Mouse (Mus musculus) activated CD4-positive, CD25-positive, alpha-beta regulatory T cell, adult 9 weeks (primary cell): Measurements from ENCODE around the gene Plppr2. TPM values are rescaled to one million over a fixed set of nuclear protein-coding genes. Genes with fewer than 3 reads are reported as not detected.

Source experiments
- polyA plus RNA-seq: library from polyadenylated mRNA; unstranded; fragments of 100-300 nt; shearing (Covaris generic); gene quantifications from one replicate; pipeline ENCODE4 v1.2.1, GENCODE M21; 2017

Plppr2 gene
- 1.8 TPM for polyA plus RNA-seq

DNA sequence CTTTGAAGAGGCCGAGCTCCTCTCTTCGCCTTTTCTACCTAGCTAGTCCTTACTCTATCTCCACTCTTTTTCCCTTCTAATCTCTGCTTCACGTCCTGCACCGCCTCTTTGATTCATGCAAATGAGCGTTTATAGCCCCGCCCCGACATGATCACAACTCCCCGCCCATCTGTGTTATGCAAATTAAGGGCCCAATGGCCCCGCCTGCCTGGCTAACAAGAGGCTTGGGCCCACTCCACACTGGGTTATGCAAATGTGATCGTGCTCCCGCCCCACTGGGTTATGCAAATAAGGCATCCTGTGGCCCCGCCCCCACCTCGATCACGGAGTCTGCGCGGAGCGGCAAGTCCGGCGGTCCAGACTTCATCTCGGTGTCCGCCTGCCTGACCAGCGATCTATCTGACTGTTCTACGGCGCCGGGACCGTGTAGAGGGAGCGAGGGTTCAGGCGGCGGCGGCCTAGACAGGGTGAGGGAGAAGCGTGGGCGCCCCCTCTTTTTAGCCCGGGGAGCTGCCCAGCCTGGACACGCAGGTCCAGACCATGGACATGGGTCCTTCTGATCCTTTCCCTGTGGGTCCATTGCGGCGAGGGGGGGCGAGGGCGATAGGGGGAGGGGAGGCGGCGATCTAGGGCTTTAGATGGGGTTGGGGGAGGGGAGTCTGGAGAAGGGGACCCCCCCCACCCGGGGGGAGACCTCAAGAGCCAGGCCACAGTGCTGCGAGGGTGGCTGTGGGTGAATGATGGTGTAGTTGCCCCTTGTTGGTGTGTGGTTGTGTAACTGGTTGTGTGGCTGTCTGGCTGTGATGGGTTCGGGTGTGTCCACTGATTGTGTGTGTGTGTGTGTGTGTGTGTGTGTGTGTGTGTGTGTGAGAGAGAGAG is at the start of gene Plppr2:
TSS of gene Plppr2 (plus strand) at position 342 of the 879 bp plus-strand sequence.

DNA sequence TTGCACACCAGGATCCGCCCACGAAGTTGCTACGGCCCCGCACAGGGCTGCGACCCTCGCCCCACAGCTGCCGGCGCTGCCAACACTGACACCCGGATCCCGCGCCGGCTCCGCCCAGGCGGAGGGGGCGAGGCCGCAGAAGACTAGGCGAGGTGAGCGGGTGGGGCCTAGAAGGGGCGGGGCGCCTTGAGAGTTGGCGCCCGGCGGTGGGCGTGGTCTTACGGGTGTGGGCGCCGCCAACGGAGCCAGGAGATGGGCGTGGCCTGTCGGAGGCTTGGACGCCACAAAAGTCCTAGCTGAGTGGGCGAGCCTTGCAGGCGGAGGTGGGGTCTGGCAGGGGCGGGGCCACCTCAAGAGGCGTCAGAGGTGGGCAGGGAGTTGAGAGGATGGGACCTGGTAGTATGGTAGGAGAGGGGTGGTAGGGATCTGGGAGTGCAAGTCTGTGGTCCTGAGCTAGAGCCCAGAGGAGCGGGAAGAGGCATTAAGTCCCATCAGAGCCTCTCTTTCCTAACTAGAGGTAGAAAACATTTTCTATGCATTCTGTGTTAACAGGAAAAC is 18.7 kb upstream of the Plppr2 start, which contains the start of gene Rab3d:
TSS of gene Rab3d (minus strand) at position 158 of the 558 bp plus-strand sequence.

DNA sequence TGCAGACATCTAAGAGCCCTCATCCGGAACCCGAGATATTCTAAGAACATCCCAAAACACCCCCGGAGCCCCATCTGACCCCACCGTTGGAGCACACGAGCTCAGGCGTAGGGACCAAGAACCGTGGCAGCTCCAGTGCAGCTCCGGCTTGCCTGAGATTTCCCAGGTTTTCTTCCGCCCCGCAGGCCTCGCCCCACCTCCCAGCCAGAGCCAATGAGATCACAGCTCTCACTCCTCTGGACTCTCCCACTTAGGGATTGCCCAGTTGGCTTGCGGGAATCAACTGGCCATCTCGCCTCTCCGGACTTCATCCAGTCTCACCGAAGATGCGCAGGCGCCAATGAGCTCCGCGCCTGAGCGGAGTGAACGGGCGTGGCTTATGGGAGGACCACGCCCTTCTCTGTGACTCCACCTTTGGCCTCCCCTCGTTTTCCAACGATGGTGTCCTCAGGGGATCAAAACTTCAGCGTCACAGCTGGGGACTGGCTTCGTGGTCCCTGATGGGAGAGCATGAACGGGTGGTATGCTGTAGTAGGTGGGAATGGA is 9.6 kb upstream of the Plppr2 start, which contains the start of the genes Ccdc159 and Tmem205:
TSS of gene Ccdc159 (plus strand) at position 264 of the 546 bp plus-strand sequence.
TSS of gene Tmem205 (minus strand) at position 349 of the 546 bp plus-strand sequence.

DNA sequence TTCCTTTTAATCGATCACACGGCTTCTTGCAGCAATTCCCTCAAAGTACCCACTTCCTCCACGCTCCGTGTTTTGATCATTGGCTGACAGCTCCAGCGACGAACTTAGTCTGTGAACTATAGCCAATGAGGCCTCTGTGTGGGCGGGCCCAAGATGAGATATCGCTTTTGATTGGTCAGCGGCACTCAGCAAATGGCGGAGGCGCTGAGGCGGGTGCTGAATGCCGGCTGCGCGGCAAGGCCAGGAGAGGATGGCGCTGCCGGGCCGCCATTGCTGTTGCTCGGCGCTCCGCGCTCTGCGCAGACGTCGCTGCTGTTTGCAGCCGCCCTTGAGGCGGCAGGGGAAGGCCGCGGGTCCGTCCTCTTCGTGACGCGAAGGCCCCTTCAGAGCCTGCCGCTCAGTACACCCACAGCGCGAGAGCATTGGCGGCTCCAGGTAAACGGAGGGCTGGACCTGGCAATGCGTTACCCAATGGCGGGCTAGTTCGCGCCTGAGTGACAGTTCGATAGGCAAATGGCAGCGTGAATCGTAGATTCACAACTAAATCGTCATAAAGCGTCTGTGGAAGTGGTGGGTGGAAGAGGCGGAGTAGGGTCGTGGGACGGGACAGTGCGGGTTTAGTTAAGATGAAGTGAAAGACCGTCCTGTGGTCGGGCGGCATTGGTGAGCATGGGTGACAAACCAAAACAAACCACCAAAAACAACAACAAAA is 18.9 kb downstream of the Plppr2 start, which contains the start of gene Swsap1:
TSS of gene Swsap1 (plus strand) at position 186 of the 712 bp plus-strand sequence.

DNA sequence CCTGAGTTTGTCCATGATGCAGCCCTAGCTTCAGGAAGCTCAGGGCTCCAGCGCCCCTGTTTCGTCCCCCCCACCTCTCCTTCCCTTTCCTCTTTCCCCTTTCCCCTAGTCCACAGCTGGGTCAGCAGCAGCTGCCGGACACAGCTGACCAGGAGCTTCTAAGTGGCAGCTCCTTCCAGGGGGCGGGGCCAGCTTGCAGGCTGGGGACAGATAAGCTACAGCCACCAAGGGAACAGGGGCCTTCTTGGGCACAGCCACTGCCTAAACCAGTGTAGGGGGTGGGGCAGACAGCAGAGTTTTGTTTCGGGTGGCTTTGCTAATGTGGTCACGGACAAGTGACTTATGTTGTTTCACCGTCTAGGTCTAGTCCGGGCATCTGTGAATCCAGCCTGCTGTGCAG is 26.6 kb downstream of the Plppr2 start, which contains the start of gene Epor:
TSS of gene Epor (minus strand) at position 90 of the 400 bp plus-strand sequence.

DNA sequence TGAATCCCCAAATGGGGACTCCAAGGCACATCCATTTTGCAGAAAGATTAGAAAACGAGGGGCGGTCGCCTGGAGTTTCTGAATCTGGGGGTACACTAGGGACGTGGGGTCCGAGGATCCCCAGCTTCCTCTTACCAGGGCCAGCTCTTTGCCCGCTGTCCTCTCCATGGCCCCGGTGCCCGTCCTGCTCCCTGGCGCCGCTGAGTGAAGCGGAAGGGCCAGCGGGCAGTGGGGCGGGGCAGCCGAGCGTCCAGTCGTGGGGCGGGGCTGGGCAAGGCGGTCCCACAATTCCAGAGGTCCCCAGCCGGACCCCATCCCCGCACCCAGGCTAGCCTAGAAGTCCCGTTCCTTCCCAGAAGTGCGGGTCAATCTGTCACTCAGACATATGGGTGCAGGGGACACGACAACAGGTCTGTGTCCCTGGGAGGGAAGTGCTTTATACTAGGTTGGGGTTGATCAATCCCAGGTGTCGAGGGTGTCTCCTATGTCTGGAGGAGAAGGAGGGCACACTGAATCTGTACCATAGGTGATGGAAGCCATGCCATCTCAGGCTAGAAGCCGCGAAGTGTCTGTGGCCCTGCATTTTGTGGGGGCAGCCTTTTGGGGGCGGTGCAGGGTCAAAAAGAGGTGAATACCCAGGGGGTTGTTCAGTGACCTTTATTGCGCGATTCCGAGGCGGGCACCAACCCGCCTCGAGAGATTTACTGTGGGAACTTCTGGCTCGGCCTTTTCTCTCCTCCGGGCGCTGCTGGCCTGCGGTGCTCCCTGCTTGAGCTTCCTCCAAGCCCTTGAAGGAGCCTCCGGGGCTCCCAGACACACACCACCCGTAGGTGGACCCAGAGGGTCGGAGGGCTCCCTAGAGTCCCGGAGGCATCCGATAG is 52.6 kb downstream of the Plppr2 start, which contains the start of gene Rgl3:
TSS of gene Rgl3 (minus strand) at position 217 of the 881 bp plus-strand sequence.

Other genes starting within 250 kb of the Plppr2 start
- gene Ldlr, start 213.6 kb upstream of the Plppr2 start, polyA plus RNA-seq: 37.3 TPM
- gene Spc24, start 176.7 kb upstream of the Plppr2 start, polyA plus RNA-seq: 11.6 TPM
- not detected for gene Kank2, start 138.3 kb upstream of the Plppr2 start, polyA plus RNA-seq
- not detected for gene Angptl8, start 101.5 kb upstream of the Plppr2 start, polyA plus RNA-seq
- gene Dock6, start 84.4 kb upstream of the Plppr2 start, polyA plus RNA-seq: 4.0 TPM
- 11.8 TPM for gene Rab3d, start 18.8 kb upstream of the Plppr2 start, polyA plus RNA-seq
- 0.42 TPM for gene Ccdc159, start 9.6 kb upstream of the Plppr2 start, polyA plus RNA-seq
- 5.5 TPM for gene Tmem205, start 9.5 kb upstream of the Plppr2 start, polyA plus RNA-seq
- gene Swsap1, start 18.7 kb downstream of the Plppr2 start, polyA plus RNA-seq: 9.2 TPM
- 1.1 TPM for gene Epor, start 26.5 kb downstream of the Plppr2 start, polyA plus RNA-seq
- not detected for gene Rgl3, start 52.4 kb downstream of the Plppr2 start, polyA plus RNA-seq
- gene Ccdc151, start 65.6 kb downstream of the Plppr2 start, polyA plus RNA-seq: not detected
- 102 TPM for gene Prkcsh, start 65.8 kb downstream of the Plppr2 start, polyA plus RNA-seq
- gene Elavl3, start 115.0 kb downstream of the Plppr2 start, polyA plus RNA-seq: not detected
- not detected for gene Gm49318, start 134.2 kb downstream of the Plppr2 start, polyA plus RNA-seq
- gene Zfp653, start 134.3 kb downstream of the Plppr2 start, polyA plus RNA-seq: 6.0 TPM
- 44.4 TPM for gene Ecsit, start 148.4 kb downstream of the Plppr2 start, polyA plus RNA-seq
- not detected for gene Cnn1, start 162.2 kb downstream of the Plppr2 start, polyA plus RNA-seq
- 90.5 TPM for gene Elof1, start 180.1 kb downstream of the Plppr2 start, polyA plus RNA-seq
- gene Acp5, start 198.7 kb downstream of the Plppr2 start, polyA plus RNA-seq: 236 TPM
- gene Pigyl, start 219.8 kb downstream of the Plppr2 start, polyA plus RNA-seq: 39.5 TPM